Mouse (Mus musculus) midbrain, embryonic 14.5 days (tissue): ENCODE results near the gene Enho. TPM values are rescaled to one million over a fixed set of nuclear protein-coding genes. Genes with fewer than 3 reads are reported as not detected.

Source experiments
- ATAC-seq: fragments of 200-750 bp; cut with Nextera tagmentation; 2 replicates; pipeline ENCODE4 v1.8.0; 2017; ENCODE audit warnings: moderate number of reproducible peaks, moderate library complexity; ENCODE audit not compliant: low FRiP score, low TSS enrichment
- DNase-seq: peaks from one replicate; pipeline ENCODE4 v3.0.0-alpha.2; 2015
- H3K27ac ChIP-seq: fragments of 300-500 bp; sonication (generic); replicated peaks from 2 replicates; pipeline ENCODE4 v1.5.1; 2014; ENCODE audit warnings: mild to moderate bottlenecking, low read depth, low read length, moderate library complexity
- H3K27me3 ChIP-seq: fragments of 300-500 bp; sonication (generic); 2 replicates; pipeline ENCODE4 v1.6.1; 2014; ENCODE audit warnings: low read length, control low read depth, mixed read lengths; ENCODE audit not compliant: control insufficient read depth, insufficient read depth
- H3K36me3 ChIP-seq: fragments of 300-500 bp; sonication (generic); 2 replicates; pipeline ENCODE4 v1.6.1; 2014; ENCODE audit warnings: low read length, control low read depth; ENCODE audit not compliant: control insufficient read depth, insufficient read depth
- H3K4me1 ChIP-seq: fragments of 300-500 bp; sonication (generic); 2 replicates; pipeline ENCODE4 v1.6.1; 2014; ENCODE audit warnings: mild to moderate bottlenecking, antibody characterized with exemption, low read length, control low read depth; ENCODE audit not compliant: control insufficient read depth, insufficient read depth
- H3K4me2 ChIP-seq: fragments of 300-500 bp; sonication (generic); 2 replicates; pipeline ENCODE4 v1.6.1; 2014; ENCODE audit warnings: mild to moderate bottlenecking, low read length, moderate library complexity
- H3K4me3 ChIP-seq: fragments of 300-500 bp; sonication (generic); replicated peaks from 2 replicates; pipeline ENCODE4 v1.5.1; 2014; ENCODE audit warnings: low read depth, low read length
- H3K9ac ChIP-seq: fragments of 300-500 bp; sonication (generic); replicated peaks from 2 replicates; pipeline ENCODE4 v1.6.1; 2014; ENCODE audit warnings: mild to moderate bottlenecking, low read length, moderate library complexity
- H3K9me3 ChIP-seq: fragments of 300-500 bp; sonication (generic); 2 replicates; pipeline ENCODE4 v1.6.1; 2016; ENCODE audit warnings: low read length, control low read depth, mixed read lengths; ENCODE audit not compliant: control insufficient read depth
- WGBS: fragments of 180-500 bp; shearing (Covaris S2); extraction: QIAGEN DNeasy Blood & Tissue Kit; methylation state at CpG from one replicate; pipeline ENCODE4 v1.1.7; 2014; 5-methylcytosine and 5-hydroxymethylcytosine counted together
- polyA plus RNA-seq: library from polyadenylated mRNA; unstranded; fragments of >200 nt; fragmentation: Nextera tagmentation; extraction: Ambion mirVana; gene quantifications from 2 replicates; pipeline ENCODE4 v1.2.1, GENCODE M21; 2014

The Enho gene
- polyA plus RNA-seq, 1 experiment from 2014 or later, result 121 TPM

DNA sequence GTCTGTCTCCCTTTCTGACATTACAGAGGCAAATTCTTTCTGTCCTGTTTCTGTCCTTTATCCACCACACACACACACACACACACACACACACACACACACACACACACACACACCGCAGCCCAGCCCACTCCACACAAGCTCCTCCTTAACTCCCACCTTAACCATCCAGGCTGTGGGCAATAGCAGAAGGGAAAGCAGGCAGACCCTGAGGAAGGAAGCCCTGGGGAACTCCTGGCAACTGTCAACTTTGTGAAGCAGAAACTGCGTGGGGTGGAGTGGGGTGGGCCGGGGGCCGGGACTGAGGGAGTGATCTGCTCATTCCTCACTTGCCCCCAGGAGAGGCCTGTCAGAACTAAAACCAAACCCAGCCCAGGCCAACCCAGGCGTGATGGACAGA lies 31.4 kb upstream of the Enho start:
- H3K9me3 ChIP-seq, result no peaks in the 10 kb centered on the region
- H3K4me1 ChIP-seq, result peaks cover 34% of the 10 kb centered on the region
- H3K4me3 ChIP-seq, result no peak overlapping the region
- ATAC-seq (peak; percentile 32), DNase-seq (no peak)
- H3K4me2 ChIP-seq, result no peak overlapping the region
- peak overlapping the region; percentile 31; the same call in 1 of the 2 replicates for H3K9ac ChIP-seq
- WGBS, result 38% methylated on average over 5 of the region's 5 CpGs
- H3K36me3 ChIP-seq, result peaks cover 32% of the 10 kb centered on the region
- no peaks in the 10 kb centered on the region for H3K27me3 ChIP-seq
- peak overlapping the region; percentile 67 for H3K27ac ChIP-seq

DNA sequence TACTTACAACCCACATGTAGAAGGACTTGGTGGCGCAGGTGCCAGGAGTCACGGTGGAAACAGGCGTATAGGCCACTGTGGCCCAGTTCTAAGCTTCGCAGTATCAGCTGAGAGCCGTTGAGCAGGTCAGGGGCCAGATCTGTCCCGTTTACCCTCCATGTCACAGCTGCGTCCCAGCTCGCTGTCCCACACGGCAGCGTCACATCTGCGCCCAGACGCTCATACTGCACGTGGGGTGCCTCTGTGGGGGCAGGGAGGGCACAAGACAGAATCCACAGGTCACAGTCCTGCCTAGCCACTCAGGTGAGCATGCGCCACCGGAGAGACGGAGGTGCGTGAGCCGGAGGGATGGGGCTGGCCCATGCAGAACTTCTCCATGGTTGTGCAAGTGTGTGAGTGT lies 30.7 kb upstream of the Enho start:
- Histone ChIP-seq H3K27ac (no peak overlapping the region), H3K36me3 (peaks cover 32% of the 10 kb centered on the region), H3K4me2 (no peak overlapping the region), H3K4me3 (no peak overlapping the region), H3K4me1 (peaks cover 28% of the 10 kb centered on the region), H3K27me3 (no peaks in the 10 kb centered on the region), H3K9ac (no peak overlapping the region), H3K9me3 (no peaks in the 10 kb centered on the region)
- no peak for ATAC-seq
- no peak for DNase-seq
- WGBS, result 81% methylated on average over 18 of the region's 18 CpGs

DNA sequence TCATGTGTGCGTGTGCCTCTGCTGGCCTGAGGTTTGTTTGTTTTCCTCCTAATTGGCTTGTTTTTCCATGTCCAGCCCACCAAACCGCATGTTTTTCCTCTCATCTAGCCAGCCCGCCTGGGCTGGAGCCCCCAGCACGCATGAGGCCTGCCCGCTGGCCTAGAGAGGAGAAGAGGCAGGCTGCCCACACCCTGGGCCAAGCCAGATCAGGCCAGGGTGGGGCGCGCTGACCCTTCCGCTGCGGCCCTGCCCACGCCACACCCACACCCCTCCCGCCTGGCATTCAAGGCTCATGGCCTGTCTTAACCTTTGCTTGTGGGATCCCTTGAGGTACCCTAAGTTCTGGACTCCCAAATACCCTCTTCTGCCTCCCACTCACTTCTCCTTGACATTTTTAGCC lies 26.5 kb upstream of the Enho start:
- H3K4me3 ChIP-seq, result no peak overlapping the region
- ATAC-seq (no peak), DNase-seq (no peak)
- H3K9me3 ChIP-seq, result no peaks in the 10 kb centered on the region
- no peak overlapping the region for H3K4me2 ChIP-seq
- H3K36me3 ChIP-seq, result peaks cover 62% of the 10 kb centered on the region
- no peak overlapping the region for H3K27ac ChIP-seq
- H3K4me1 ChIP-seq, result peaks cover 22% of the 10 kb centered on the region
- 80% methylated on average over 11 of the region's 11 CpGs for WGBS
- H3K9ac ChIP-seq, result no peak overlapping the region
- no peaks in the 10 kb centered on the region for H3K27me3 ChIP-seq

DNA sequence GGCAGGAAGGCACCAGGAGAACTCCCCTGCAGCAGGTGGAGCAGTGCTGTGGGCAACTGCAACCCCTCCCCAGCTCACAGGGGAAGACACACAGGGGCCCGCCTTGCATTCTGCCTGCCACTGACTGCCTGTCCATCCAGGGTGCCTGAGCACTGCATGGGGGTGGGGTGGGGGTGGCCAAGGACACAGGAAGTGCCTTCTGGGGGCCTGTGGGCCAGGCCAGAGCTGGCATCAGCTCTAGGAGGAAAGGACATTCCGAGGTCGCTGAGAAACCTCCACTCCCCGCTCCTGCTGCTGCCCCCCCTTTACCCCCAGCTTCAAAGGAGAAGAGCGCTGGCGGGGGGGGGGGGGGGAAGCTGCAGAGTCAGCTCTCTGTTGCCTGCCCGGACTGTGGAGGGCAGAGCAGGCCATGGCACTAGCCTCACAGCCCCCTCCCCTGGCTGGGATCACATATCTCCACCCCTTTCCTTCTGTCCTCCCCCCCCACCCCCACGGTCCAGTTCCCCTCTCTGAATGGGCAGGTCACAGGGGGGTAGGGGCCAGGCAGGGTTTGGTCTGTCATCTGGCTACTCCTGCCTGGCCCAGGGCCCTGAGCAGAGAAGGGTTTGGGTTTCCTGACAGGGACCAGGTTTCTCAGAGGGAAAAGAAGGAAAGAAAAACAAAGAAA lies 25.0 kb upstream of the Enho start:
- DNase-seq, result no peak
- Histone ChIP-seq H3K27ac (0 out of 2 replicates have a peak overlapping the region, but pooled peaks have one; percentile 45), H3K4me1 (peaks cover 22% of the 10 kb centered on the region), H3K4me3 (no peak overlapping the region), H3K4me2 (no peak overlapping the region), H3K36me3 (peaks cover 52% of the 10 kb centered on the region), H3K9me3 (no peaks in the 10 kb centered on the region), H3K9ac (no peak overlapping the region; the same call in 1 of the 2 replicates), H3K27me3 (no peaks in the 10 kb centered on the region)
- no peak for ATAC-seq
- 7% methylated on average over 6 of the region's 8 CpGs for WGBS

DNA sequence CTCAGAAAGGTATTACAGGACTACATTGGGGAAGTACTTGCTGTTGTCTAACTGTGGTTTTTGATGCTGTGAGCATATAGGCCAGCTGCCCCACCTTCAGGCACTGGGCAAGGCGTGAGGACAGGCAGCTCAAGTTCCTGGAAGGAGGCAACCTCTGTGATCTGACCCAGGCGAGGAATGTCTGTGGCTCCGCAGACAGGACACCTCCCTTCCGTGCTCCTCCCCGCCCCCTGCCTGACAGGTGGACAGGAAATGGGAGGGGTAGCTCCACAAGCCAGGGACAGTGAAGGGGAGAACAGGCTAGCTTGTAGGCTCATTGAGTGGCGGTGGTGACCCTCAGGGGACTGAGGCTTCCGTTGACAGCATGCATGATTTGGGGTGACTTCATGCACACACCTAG lies 24.4 kb upstream of the Enho start:
- H3K4me2 ChIP-seq, result no peak overlapping the region
- H3K4me1 ChIP-seq, result peaks cover 26% of the 10 kb centered on the region
- H3K36me3 ChIP-seq, result peaks cover 46% of the 10 kb centered on the region
- no peaks in the 10 kb centered on the region for H3K27me3 ChIP-seq
- 68% methylated on average over 7 of the region's 7 CpGs for WGBS
- H3K9me3 ChIP-seq, result no peaks in the 10 kb centered on the region
- H3K27ac ChIP-seq, result 0 out of 2 replicates have a peak overlapping the region, but pooled peaks have one; percentile 20
- H3K4me3 ChIP-seq, result no peak overlapping the region
- ATAC-seq (no peak), DNase-seq (no peak)
- no peak overlapping the region; the same call in 1 of the 2 replicates for H3K9ac ChIP-seq

DNA sequence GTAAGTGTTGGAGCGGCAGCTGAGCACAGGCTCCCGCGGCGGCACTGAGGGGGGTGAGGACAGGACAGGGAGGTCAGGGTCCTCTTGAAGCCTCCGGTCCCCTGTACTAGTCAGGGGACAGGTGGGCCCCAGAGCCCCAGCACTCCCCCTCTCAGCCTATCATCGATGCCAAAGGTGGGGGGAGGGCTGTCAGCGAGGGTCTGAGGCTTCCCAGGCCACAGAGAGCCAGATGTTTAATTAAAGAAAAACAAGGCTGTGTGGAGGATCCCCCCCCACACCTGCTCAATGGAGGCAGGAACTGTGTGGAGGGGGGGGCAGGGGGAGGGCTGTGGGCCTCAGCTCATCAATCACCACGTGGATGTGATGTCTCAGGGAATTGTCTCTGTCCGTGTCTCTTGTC lies 23.5 kb upstream of the Enho start:
- no peak overlapping the region for H3K9ac ChIP-seq
- WGBS, result 63% methylated on average over 9 of the region's 9 CpGs
- DNase-seq (no peak), ATAC-seq (no peak)
- H3K27me3 ChIP-seq, result no peaks in the 10 kb centered on the region
- no peaks in the 10 kb centered on the region for H3K9me3 ChIP-seq
- H3K36me3 ChIP-seq, result peaks cover 37% of the 10 kb centered on the region
- no peak overlapping the region for H3K4me2 ChIP-seq
- no peak overlapping the region for H3K4me3 ChIP-seq
- H3K27ac ChIP-seq, result no peak overlapping the region
- H3K4me1 ChIP-seq, result peaks cover 34% of the 10 kb centered on the region

DNA sequence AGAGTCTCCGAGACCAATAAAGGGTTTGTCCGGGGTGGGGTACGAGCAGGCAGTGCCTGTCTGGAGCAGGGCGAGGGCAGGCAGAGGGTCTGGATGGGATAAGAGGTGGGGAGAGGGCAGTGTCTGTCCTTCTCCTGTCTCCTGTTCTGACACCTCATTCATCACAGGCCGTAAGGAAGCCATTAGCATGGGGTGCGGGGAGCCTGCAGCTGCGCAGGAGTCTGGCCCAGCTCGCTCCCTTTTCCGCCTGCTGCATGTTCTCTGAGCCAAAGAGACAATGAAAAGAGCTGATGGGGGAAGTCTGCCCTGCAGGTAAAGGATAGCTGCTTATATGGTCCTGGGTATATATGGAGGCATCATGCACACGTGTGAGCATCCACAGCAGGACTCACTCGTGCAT lies 22.6 kb upstream of the Enho start:
- DNase-seq (no peak), ATAC-seq (no peak)
- Histone ChIP-seq H3K4me1 (peaks cover 35% of the 10 kb centered on the region), H3K9ac (no peak overlapping the region), H3K4me3 (no peak overlapping the region), H3K4me2 (no peak overlapping the region), H3K27ac (no peak overlapping the region), H3K36me3 (peaks cover 42% of the 10 kb centered on the region), H3K9me3 (no peaks in the 10 kb centered on the region), H3K27me3 (no peaks in the 10 kb centered on the region)
- WGBS, result 85% methylated on average over 11 of the region's 11 CpGs

DNA sequence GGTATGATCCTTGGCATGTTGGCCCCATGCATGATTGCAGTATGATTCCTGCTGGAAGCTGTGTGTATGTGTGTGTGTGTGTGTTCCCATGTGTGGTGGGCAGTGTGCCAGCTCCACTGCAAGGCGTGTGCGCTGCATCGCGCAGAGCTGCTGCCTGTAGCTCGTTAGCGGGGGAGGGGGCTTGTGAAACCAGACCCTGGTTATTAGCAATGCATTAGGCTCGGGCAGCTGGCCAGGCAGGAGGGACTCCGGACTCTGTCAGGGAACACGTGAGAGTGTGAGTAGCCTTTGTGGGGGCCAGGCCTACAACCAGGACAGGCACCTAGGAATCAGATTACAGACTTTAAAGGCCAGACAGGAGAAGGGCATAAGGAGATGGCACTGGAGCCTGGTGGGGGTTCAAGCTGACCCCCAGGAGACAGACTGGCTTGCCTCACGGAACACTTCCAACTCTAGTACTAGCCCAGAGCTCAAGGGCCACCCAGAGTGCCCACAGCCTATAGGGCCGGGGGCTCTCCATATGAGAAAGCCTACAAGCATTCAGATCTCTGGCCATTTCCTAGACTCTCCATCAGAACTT lies 20.8 kb upstream of the Enho start:
- peaks cover 52% of the 10 kb centered on the region for H3K36me3 ChIP-seq
- H3K4me1 ChIP-seq, result peaks cover 35% of the 10 kb centered on the region
- no peak overlapping the region for H3K4me2 ChIP-seq
- H3K27me3 ChIP-seq, result no peaks in the 10 kb centered on the region
- H3K9ac ChIP-seq, result 0 out of 2 replicates have a peak overlapping the region, but pooled peaks have one; percentile 4
- 0 out of 2 replicates have a peak, but pooled peaks have one; percentile 10 for ATAC-seq
- no peak overlapping the region for H3K4me3 ChIP-seq
- no peaks in the 10 kb centered on the region for H3K9me3 ChIP-seq
- WGBS, result 14% methylated on average over 11 of the region's 11 CpGs
- 0 out of 2 replicates have a peak overlapping the region, but pooled peaks have one; percentile 5 for H3K27ac ChIP-seq
- DNase-seq, result peak; percentile 81

DNA sequence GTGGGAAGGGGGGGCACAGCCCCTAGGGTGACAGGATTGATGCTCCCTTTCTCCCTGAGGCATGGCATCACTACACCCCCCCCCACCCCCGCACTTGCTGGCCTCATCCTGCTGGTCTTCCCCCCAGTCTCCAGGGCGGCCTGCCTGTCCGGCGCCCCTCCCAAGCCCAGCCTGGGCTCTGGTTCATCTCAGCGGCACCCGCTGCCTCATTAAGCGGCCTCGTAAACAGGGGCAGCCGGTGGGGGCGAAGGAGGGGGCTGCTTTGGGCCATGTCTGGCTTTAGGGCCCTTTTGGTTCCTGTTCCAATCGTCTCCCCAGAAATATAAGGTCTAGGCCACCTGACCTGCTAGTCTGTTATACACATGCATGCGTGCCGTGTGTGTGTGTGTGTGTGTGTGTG lies 19.4 kb upstream of the Enho start:
- Histone ChIP-seq H3K36me3 (peaks cover 48% of the 10 kb centered on the region), H3K27me3 (no peaks in the 10 kb centered on the region), H3K4me2 (no peak overlapping the region), H3K9me3 (no peaks in the 10 kb centered on the region), H3K4me1 (peaks cover 23% of the 10 kb centered on the region), H3K27ac (no peak overlapping the region), H3K4me3 (no peak overlapping the region), H3K9ac (no peak overlapping the region)
- ATAC-seq, result no peak
- 50% methylated on average over 13 of the region's 13 CpGs for WGBS
- no peak for DNase-seq
